Mouse (Mus musculus) layer of hippocampus, adult 2 months (tissue): Measurements from ENCODE around the gene Surf4. TPM values are rescaled to one million over a fixed set of nuclear protein-coding genes. Genes with fewer than 3 reads are reported as not detected.
A peak's percentile ranks its signal among the peaks of the same experiment; 100 is the strongest.

Experiments
- DNase-seq, 2 experiments: peaks; one replicate each; pipeline ENCODE4 v3.0.0; 2022; ENCODE audit warnings: low spot score in 2 of 2
- H3K27ac ChIP-seq: fragments of 200-600 bp; 2 replicates; pipeline ENCODE4 v1.8.1; 2022
- H3K4me3 ChIP-seq: fragments of 200-600 bp; 2 replicates; pipeline ENCODE4 v1.8.1; 2022; ENCODE audit warnings: mild to moderate bottlenecking
- CTCF ChIP-seq: fragments of 200-600 bp; conservative IDR thresholded peaks from 2 replicates; pipeline ENCODE4 v1.8.1; 2022; ENCODE audit warnings: antibody characterized with exemption, mild to moderate bottlenecking, moderate library complexity
- total RNA-seq, 2 experiments: library from RNA; stranded (reverse); gene quantifications; 2 replicates each; pipeline ENCODE4 v1.2.3; 2021

The Surf4 gene
- total RNA-seq, 2 experiments from 2014 or later = 51.9 to 55.2 TPM

- DNase-seq = no peak
- no peak for TF ChIP-seq CTCF
- H3K27ac ChIP-seq = no peak overlapping the region
- no peak overlapping the region for H3K4me3 ChIP-seq
Observed at GRCm38 (mm10) chr2:26919684-26920083, 14.0 kb downstream of the Surf4 start.

- TF ChIP-seq CTCF = no peak
- Histone ChIP-seq H3K27ac (peak overlapping the region; percentile 94), H3K4me3 (peak overlapping the region; percentile 95)
- DNase-seq = no peak
Observed at GRCm38 (mm10) chr2:26916738-26917137, 17.0 kb downstream of the Surf4 start.

GRCm38 (mm10) chr2:26915927-26916728, 17.6 kb downstream of the Surf4 start, which contains the start of the genes Surf2 and Surf1:
Gene Surf2 (plus strand): TSS chr2:26916367.
Gene Surf1 (minus strand): TSS chr2:26916530.
- TF ChIP-seq CTCF = no peak
- peak; percentile 85 to 86 for DNase-seq

GRCm38 (mm10) chr2:26914148-26914941, 19.4 kb downstream of the Surf4 start:
- no peak for DNase-seq
- H3K27ac ChIP-seq = no peak overlapping the region
- H3K4me3 ChIP-seq = no peak overlapping the region
- TF ChIP-seq CTCF = peak; percentile 34

More at GRCm38 (mm10) chr2:26915927-26916728, 17.6 kb downstream of the Surf4 start, which contains the start of the genes Surf2 and Surf1:
- H3K4me3 ChIP-seq = peak within 1 kb of the TSS; percentile 95
- peak within 1 kb of the TSS; percentile 94 for H3K27ac ChIP-seq

- H3K27ac ChIP-seq = no peak overlapping the region
- TF ChIP-seq CTCF = no peak
- H3K4me3 ChIP-seq = no peak overlapping the region
- no peak for DNase-seq
Observed at GRCm38 (mm10) chr2:26913416-26914147, 20.1 kb downstream of the Surf4 start.

- H3K27ac ChIP-seq = 0 out of 2 replicates have a peak overlapping the region, but pooled peaks have one; percentile 14
- no peak for DNase-seq
- TF ChIP-seq CTCF = no peak
- H3K4me3 ChIP-seq = peak overlapping the region; percentile 91
Observed at GRCm38 (mm10) chr2:26912253-26912770, 21.4 kb downstream of the Surf4 start.

- peak; percentile 48 to 55 for DNase-seq
Observed at GRCm38 (mm10) chr2:26910994-26911765, 22.5 kb downstream of the Surf4 start.

GRCm38 (mm10) chr2:26910124-26910993, 23.4 kb downstream of the Surf4 start, which contains the start of the genes Med22 and Rpl7a:
Gene Med22 (minus strand): TSS chr2:26910677.
Gene Rpl7a (plus strand): TSS chr2:26910764.
- TF ChIP-seq CTCF = no peak
- peak within 1 kb of the TSS; percentile 91 for H3K4me3 ChIP-seq
- H3K27ac ChIP-seq = peak within 1 kb of the TSS; percentile 95
- peak; percentile 99 to 100 for DNase-seq

More at GRCm38 (mm10) chr2:26910994-26911765, 22.5 kb downstream of the Surf4 start:
- peak overlapping the region; percentile 91 for H3K4me3 ChIP-seq
- H3K27ac ChIP-seq = peak overlapping the region; percentile 95
- TF ChIP-seq CTCF = no peak

- DNase-seq = no peak
- peak overlapping the region; percentile 91 for H3K4me3 ChIP-seq
- H3K27ac ChIP-seq = peak overlapping the region; percentile 95; the same call in 1 of the 2 replicates
- TF ChIP-seq CTCF = peak; percentile 63
Observed at GRCm38 (mm10) chr2:26909387-26909784, 24.3 kb downstream of the Surf4 start.

- Histone ChIP-seq H3K4me3 (peak overlapping the region; percentile 91), H3K27ac (peak overlapping the region; percentile 11; the same call in 1 of the 2 replicates)
- no peak for DNase-seq
- TF ChIP-seq CTCF = no peak
Observed at GRCm38 (mm10) chr2:26908710-26909386, 24.9 kb downstream of the Surf4 start.
